Mouse (Mus musculus) liver, adult (tissue): ENCODE measurements at regions not wholly inside any gene's neighbourhood (a gene's known extent, or its start where the extent isn't known, plus 50 kb on each side); places are given as distances from the start of the nearest gene placed in this dataset.

Experiments
- GATA4 ChIP-seq: IDR thresholded peaks from 2 replicates; pipeline ENCODE4 v1.6.1; 2014; ENCODE audit warnings: mild to moderate bottlenecking, low read length; ENCODE audit not compliant: insufficient replicate concordance

DNA sequence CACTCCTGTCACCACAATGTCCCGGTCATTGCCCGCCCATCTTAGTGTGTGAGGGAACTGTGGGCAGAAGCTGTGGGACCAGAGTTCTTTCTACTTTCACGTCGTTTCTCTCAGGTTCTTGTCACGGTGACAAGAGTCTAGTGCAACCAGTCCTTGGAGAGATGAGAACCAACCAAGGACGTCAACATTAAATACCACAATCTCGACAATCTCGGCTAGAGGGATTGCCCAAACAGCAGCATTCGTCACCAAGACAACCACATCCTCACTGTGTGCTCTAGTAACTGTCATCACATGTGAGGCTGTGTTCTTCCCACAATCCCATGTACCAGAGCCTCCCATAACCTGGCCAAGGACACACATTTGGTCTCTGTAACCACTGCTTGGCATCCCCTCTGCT is 129.9 kb downstream of the Psmg1 start:
- no peak for TF ChIP-seq GATA4

DNA sequence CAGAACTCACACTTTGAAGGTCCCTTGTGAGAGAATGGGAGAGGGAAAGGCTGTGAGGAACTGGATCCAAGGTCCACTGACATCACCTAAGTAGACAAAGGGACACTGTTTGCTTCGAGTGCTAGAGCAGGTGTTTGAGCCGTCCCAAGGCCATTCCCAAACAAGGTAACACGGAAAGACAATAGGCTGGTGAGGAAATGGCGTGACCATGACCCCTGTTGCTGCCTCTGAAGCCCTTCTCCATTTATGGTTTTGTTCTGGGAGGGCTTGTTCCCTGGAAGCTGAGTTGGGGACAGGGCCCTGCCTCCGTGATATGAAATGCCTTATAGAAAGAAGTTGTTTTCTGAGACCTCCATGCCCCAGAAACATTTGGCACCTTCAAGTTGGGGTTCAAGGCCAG is 130.6 kb downstream of the Psmg1 start:
- TF ChIP-seq GATA4 = no peak

DNA sequence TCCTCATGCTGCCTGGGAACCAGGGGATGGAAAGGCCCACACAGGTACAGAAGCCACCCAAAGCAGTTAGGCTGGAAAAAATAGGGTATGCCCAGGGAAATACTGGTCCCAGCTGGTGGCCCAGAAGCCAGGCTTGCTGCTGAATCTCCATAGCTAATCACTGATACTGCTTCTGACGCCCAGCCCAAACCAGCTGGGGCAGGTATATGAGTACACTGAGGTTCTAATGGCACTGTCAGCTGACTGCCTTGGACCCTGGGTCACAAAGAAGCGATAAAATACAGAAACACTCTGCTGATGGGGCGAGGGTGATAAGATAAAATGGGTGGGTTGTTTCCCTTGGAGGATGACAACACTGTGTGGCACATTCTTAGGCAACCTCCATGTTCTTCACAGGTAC is 133.4 kb downstream of the Psmg1 start:
- TF ChIP-seq GATA4 = no peak

DNA sequence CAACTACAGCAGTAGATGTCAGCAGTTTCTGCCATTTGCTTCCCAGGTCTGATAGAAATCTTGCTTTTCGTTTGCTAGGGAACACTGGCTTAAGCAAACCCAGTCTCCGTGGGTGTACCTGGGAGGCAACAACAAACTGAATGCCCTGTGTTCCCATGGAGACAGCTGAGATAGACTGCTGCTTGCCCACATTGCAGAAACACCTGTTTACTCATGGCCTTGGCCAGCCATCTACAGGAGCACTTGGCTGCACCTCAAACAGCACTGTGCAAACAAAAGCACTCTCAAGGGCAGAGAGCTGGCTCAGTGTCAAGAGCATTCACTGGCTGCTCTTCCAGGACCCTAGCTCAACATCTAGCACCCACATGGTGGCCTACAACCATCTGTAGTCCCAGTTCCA is 135.5 kb downstream of the Psmg1 start:
- TF ChIP-seq GATA4 = peak; percentile 57; the same call in 1 of the 2 replicates

DNA sequence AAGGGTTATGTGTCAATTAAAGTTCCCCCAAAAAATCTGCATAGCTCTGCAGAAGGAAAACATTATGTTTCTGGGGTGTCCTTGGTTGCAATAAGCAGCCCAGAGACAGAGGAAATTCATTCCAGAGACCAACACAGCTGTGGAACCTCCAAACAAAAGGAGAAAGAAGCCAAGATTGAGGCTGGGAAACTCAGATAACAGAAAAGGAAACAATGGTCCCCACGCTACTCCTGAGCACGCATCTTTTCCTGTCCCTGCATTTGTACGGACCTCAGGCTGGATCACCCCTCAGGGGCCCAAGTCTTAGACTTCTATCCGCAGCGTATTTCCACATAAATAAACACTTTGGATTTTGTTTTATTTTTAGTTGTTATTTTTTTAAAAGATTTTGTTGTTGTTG is 138.9 kb downstream of the Psmg1 start:
- peak; percentile 86; the same call in 1 of the 2 replicates for TF ChIP-seq GATA4

DNA sequence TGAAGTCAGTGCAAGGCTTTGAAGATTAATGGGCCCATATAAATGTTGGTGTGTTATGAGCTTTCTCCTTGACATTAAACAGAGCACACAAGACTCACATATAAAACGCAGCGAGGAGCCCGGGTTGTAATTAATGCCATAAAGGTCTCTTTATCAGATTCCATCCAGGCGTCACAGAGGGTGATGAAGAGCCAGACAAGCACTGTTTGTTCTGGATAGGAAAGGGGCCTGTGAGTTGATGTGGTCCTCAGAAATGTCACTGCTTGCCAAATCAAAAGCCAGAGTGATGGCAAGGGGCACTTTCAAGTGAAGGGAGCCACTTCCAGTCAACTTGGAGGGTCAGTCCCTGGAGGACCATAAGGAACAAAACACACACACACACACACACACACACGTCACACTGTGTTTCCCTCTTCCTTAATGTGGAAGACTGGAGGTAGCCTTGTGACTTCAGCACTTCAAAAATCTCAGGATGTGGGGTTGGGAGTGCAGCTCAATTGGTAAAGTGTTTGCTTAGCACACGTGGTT is 142.1 kb downstream of the Psmg1 start:
- no peak for TF ChIP-seq GATA4

DNA sequence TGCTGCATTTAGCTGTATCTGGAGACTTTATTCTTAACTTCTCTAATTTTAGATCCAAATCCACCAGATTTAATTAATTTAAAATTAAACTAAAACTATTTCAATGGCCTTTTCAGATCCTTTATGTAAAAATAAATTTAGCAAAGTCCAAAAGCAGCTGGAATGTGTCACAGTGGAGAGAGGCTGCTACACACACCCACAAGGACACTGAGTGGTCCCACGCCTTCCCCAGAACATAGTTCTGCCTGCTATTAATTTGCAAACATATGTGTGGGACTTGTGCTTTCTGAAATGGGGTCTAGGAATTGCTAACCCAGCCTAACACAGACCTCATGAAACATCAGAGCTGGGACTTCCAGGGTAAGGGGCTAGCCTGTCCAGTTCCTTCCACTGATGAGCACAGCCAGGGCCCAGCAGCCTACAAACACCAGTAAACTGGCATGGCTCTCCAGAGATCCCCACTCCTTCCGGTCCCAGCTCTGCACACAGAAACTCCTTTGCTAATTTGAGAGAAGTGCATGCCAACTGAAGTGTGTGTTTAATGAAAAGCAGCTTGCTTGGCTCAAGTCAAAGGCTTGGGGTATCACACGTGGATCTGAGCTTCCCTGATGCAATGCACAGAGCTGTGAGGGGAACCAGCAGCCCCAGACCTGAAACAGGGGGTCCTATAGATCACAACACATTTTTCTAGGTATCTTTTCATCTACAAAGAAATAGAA is 142.8 kb downstream of the Psmg1 start:
- TF ChIP-seq GATA4 = no peak

DNA sequence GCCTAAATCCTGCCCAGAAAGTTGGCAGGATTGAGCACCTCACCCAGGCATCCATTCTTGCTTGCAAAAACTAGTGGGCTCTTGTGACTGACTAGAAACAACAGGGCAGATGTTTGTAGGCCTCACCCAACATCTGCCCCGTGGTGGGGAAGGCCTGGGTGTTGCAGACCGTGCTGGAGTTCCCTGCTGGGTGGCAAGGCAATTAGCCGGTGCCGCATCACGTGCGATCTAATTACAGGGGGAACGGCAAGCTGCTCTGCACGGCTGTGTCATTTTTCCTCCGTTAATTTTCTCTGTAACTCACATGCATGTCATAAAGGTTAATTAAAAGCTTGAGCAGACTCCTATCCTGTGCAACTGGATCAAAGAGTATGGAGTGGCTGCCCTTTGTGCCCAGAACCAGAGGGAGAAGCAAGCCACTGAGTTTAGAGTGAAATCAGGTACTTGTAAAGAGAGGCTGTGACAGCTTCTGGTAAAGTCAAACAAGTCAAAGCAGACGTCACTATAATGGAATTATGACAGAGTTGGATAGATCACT is 143.5 kb downstream of the Ets2 start:
- TF ChIP-seq GATA4 = no peak

DNA sequence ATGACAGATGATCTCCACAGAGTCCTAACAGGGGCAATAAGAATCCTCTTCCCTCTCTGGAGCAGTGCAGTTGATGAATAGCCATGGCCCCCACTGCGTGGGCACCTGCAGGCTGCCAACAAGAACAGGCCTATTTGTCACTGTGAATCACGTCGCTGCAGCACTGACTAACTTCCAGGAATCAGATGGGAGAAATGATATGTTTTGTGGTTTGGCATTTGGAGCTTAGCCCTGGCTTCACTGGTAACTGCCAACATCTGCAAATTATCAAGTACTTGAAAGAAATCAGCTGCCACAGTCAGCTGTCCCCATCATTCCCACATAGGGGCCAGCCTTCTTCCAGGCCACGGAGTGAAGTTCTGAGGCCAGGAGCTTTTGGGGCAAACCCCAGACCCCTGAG is 142.8 kb downstream of the Ets2 start:
- TF ChIP-seq GATA4 = no peak

DNA sequence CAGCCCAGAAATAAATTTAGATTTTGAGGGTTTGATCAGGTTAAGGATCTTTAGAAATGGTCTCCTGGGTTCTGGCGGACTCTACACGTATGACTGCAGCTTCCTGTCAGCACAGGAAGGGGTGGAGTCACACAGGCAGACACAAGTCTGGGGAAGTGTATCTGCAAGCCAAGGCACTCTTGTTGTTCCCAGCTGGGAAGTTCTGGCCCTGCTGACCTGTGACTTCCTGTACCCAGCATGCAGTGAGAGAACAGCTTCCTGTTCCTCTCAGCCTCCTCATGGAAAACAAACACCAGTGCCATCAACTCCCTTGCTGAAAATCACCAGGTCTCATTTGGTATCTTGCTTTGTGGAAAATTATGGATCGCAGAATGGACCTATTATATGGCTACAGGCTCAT is 140.9 kb downstream of the Ets2 start:
- no peak for TF ChIP-seq GATA4

DNA sequence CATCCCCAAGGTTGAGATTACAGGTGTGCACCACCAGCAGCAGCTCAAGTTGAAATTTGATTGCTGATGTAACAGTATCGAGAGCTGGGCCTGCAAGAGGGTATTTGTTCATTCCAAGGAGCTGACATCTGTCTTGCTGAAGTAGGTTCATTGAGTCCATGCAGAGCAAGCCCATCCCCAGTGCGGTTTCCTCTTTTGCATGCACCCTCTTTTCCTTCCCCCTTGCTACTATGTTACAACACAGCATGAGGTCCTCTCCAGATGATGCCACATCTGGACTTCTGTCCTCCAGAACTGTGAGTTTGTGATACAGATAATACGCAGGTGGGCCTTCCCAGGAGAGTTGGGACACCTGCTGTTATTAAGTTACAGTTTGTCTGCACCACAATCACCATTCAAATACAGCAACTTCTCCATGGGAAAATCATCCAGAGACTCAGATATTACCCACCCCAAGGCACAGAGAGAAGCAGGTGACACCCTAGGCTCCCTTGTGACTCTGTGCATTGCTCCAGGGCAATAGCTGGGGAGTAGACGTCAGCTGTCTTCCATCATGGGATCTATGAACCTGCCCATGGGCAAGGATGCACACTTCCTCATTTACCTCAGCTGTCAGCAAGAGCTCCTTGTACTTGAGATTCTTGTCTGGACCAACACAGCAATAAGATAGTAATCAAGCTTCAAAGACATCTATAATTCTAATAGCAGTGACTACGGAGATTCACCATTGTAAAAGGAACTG is 137.8 kb downstream of the Ets2 start:
- TF ChIP-seq GATA4 = no peak

DNA sequence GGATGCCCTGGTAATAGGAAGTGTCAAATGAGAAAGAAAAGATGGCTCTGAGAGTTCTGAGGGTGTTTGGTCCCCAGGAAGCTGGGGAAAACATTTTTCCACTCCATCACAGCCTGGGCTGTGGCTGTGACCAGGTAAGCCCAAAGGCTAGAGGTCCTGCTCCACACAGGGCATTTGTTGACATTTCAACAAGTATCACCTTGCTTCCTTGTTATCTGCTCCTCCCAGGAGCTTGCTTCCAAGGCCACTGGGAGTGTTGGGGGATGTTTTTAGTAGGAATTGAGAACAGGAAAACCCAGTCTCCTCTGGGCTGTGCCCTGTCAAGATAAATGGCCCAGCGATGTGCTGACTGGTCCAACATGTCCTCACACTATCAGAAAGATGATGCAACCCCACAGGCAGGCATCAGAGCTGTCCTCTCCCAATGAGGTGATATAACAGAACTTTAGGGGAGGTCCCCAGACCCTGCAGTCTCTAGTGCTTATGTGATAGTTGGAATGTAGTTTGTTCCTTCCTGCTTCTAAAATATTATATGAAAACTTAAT is 137.1 kb downstream of the Ets2 start:
- TF ChIP-seq GATA4 = peak; percentile 77; the same call in 1 of the 2 replicates

DNA sequence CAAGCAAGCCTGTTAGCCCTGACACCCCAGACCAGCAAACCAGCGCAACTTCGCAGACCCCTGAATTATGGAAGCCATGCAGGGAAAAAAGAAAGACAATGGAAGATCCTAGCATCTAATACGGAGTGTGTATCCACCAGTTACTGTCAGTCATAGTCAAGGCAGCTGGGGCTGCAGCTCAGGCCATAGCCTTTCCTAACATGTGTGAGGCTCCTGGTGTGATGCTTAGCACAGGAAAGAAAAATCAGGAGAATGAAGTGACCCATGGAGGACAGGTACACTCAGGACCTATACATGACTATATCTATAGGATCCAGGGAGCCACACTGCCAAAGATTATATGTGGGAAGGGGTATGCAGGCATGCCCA is 136.6 kb downstream of the Ets2 start:
- TF ChIP-seq GATA4 = no peak

DNA sequence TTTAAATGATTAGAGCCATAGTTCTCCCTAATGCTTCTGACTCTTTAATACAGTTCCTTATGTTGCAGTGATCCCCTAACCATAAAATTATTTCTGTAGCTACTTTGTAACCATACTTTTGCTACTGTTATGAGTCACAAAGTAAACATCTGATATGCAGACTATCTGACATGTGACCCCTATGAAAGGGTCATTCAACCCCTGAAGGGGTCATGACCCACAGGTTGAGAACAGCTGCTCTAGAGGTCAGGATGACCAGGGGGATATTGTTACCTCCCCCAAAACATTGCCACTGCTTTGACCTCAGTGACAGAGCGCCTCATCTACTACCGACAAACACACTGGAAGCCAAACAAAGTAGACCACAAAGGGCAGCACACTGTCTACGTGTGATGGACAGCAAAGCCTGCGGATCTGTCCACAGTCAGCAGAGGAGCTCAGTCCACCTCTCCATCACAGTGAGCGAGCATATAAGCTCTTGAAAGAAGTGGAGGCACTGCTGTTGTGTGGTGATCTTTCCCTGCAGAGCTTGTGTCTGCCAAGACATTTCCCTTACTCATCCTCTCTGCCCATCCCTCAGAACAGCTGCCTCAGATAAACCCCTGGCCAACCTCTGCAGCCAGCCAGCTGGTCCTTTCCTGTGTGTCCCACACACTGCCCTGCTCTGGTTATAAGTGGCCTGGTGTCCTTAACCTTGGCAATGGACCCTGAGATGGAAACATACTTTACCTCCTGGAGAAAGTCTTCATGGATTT is 136.0 kb downstream of the Ets2 start:
- no peak for TF ChIP-seq GATA4

DNA sequence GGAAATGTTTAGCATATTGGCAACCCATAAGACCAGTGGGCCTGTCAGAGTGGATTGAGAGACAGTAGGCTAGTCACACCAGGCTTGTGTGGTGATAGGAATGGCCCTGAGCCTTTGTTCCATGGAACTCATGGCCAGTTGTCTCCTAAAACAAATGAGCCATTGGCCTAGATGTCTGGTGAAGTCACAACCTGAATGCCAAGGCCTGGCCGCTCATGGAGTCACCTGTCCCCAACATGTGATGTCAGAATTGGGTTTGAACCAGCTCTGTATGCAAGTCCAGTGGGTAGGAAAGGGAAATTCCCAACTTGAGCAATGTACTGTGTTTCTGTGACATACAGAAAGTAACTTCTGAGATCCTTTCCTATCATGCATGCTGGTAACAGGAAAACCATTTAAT is 134.1 kb downstream of the Ets2 start:
- TF ChIP-seq GATA4 = no peak
